Mouse (Mus musculus) gastrocnemius, adult 2 months (tissue): ENCODE measurements around the gene Olfr392. TPM values are rescaled to one million over a fixed set of nuclear protein-coding genes. Genes with fewer than 3 reads are reported as not detected.

Experiments
- DNase-seq: peaks from one replicate; pipeline ENCODE4 v3.0.0; 2022
- H3K27ac ChIP-seq: fragments of 200-600 bp; 2 replicates; pipeline ENCODE4 v1.8.1; 2022; ENCODE audit warnings: mild to moderate bottlenecking
- H3K4me3 ChIP-seq: fragments of 200-600 bp; 2 replicates; pipeline ENCODE4 v1.8.1; 2022; ENCODE audit warnings: mild to moderate bottlenecking, moderate library complexity
- CTCF ChIP-seq: fragments of 200-600 bp; IDR thresholded peaks from 2 replicates; pipeline ENCODE4 v1.8.1; 2022; ENCODE audit warnings: antibody characterized with exemption, mild to moderate bottlenecking, moderate library complexity
- intact Hi-C: fragments of 180-260 bp; cut with DNase I; formaldehyde crosslinking; loops from one replicate; pipeline ENCODE4 v1.15.1; 2025
- long read RNA-seq, 2 experiments: library from polyadenylated mRNA; stranded (forward); transcript quantifications; one replicate each; pipeline ENCODE4 v2.0.0; 2021
- total RNA-seq, 2 experiments: library from RNA; stranded (reverse); gene quantifications; 2 replicates each; pipeline ENCODE4 v1.2.3; 2021

Olfr392 gene
- not detected for total RNA-seq
- long read RNA-seq, experiment 1 = 0 reads
- long read RNA-seq, experiment 2 = 0 reads

GRCm38 (mm10) chr11:73816949-73817348, at the start of gene Olfr392:
Olfr392 (minus strand) TSS chr11:73817049.
- intact Hi-C loops = no loop called here
- Histone ChIP-seq H3K4me3 (no peak within 1 kb of the TSS), H3K27ac (no peak within 1 kb of the TSS)
- no peak for DNase-seq
- TF ChIP-seq CTCF = no peak

GRCm38 (mm10) chr11:73851354-73851753, 34.5 kb upstream of the Olfr392 start, which contains the start of gene Olfr393:
Olfr393 (minus strand) TSS chr11:73851454.
- no peak within 1 kb of the TSS for H3K27ac ChIP-seq
- intact Hi-C loops = no loop called here
- DNase-seq = no peak
- no peak within 1 kb of the TSS for H3K4me3 ChIP-seq
- TF ChIP-seq CTCF = no peak

- intact Hi-C loops = no loop called here
- no peak for DNase-seq
- TF ChIP-seq CTCF = no peak
- H3K4me3 ChIP-seq = no peak within 1 kb of the TSS
- H3K27ac ChIP-seq = no peak within 1 kb of the TSS
These were observed 13.9 kb downstream of the Olfr392 start, which contains the start of gene Olfr391-ps for GRCm38 (mm10) chr11:73802952-73803351. Olfr391-ps (minus strand) TSS chr11:73803052.

GRCm38 (mm10) chr11:73782664-73783063, 34.2 kb downstream of the Olfr392 start, which contains the start of gene Olfr390:
Olfr390 (plus strand) TSS chr11:73782964.
- TF ChIP-seq CTCF = no peak
- intact Hi-C loops = no loop called here
- no peak for DNase-seq
- Histone ChIP-seq H3K27ac (no peak within 1 kb of the TSS), H3K4me3 (no peak within 1 kb of the TSS)

- intact Hi-C loops = no loop called here
- TF ChIP-seq CTCF = no peak
These were observed 36.2 kb downstream of the Olfr392 start, which contains the start of gene Olfr389 for GRCm38 (mm10) chr11:73780613-73781012. Olfr389 (minus strand) TSS chr11:73780713.

More at GRCm38 (mm10) chr11:73780613-73781012, 36.2 kb downstream of the Olfr392 start, which contains the start of gene Olfr389:
- no peak for DNase-seq
- Histone ChIP-seq H3K4me3 (no peak within 1 kb of the TSS), H3K27ac (no peak within 1 kb of the TSS)

Other genes starting within 250 kb of the Olfr392 start
- not detected for gene Olfr385, start 224.0 kb downstream of the Olfr392 start, total RNA-seq
- not detected for gene Olfr384, start 218.5 kb downstream of the Olfr392 start, total RNA-seq
- not detected for gene Zfp735, start 128.3 kb downstream of the Olfr392 start, total RNA-seq
- gene Olfr389, start 36.3 kb downstream of the Olfr392 start, total RNA-seq = not detected
- not detected for gene Olfr390, start 34.1 kb downstream of the Olfr392 start, total RNA-seq
- gene Olfr391-ps, start 14.0 kb downstream of the Olfr392 start, total RNA-seq = not detected
- not detected for gene Olfr393, start 34.4 kb upstream of the Olfr392 start, total RNA-seq
- gene Olfr394, start 73.7 kb upstream of the Olfr392 start, total RNA-seq = not detected
- not detected for gene Olfr395, start 92.2 kb upstream of the Olfr392 start, total RNA-seq
- not detected for gene Olfr23, start 119.6 kb upstream of the Olfr392 start, total RNA-seq
- gene Olfr397, start 143.8 kb upstream of the Olfr392 start, total RNA-seq = not detected
- gene Olfr398, start 173.4 kb upstream of the Olfr392 start, total RNA-seq = not detected
- not detected for gene Olfr139, start 239.5 kb upstream of the Olfr392 start, total RNA-seq
- not detected for gene Olfr399, start 239.6 kb upstream of the Olfr392 start, total RNA-seq